Mouse (Mus musculus) ES-CJ7 (cell line): ENCODE measurements around the gene Card19.

Source experiments
- DNase-seq: peaks from one replicate; pipeline ENCODE4 v3.0.0; 2011; ENCODE audit warnings: low read depth, low spot score

Card19 gene

DNA sequence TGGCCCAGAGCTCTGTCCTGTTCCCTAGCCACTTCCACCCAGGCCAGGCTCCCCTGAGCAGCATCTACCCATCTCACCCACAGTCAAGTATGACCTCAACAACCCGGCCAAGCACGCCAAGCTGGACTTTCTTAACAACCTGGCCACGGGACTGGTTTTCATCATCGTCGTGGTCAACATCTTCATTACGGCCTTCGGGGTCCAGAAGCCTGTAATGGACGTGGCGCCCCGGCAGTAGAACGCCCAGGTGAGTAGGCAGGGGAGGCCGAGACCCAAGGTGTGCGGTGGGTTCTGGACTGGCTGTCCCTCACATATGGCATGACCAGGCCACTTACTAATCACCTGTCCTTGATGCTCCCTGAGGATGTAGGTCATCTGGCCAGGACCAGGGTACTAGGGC, 21.0 kb downstream of the Card19 start:
- no peak for DNase-seq

- no peak for DNase-seq
Observed at GRCm38 (mm10) chr13:49193650-49194049, 22.2 kb downstream of the Card19 start.

DNA sequence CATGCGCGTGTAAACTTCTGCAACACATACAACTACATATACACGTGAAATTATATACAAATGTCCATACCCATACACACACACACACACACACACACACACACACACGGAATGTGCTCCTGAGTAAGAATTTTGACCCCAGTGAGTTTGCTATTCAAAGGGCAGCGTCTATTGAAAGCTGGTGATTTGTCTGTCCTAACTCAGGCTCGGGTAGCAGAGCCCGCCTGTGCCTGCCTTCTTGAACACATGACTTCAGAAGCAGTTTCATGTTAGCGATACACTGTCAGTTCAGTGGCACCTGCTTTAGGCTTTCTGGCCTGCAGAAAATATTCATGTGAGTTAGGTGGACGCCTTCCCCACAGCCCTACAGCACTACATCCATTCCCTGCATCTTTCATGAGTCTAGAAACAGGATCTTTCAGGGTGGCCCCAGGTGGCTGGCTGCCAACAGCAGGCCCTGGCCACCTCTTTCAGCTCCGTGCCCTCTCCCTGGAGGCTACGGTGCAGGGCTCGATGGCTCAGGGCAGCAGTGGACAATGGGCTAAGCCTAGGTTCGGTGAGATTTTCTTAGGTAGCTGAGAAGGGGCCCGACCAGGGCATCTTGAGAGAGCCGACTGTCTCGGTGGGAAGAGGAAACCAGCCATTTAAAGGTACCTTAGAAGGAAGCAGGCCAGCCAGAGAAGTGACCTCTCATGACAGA, 23.5 kb downstream of the Card19 start:
- DNase-seq: no peak

- no peak for DNase-seq
Observed at GRCm38 (mm10) chr13:49191673-49192035, 24.2 kb downstream of the Card19 start.

GRCm38 (mm10) chr13:49190876-49191672, 24.8 kb downstream of the Card19 start:
- DNase-seq: no peak

DNA sequence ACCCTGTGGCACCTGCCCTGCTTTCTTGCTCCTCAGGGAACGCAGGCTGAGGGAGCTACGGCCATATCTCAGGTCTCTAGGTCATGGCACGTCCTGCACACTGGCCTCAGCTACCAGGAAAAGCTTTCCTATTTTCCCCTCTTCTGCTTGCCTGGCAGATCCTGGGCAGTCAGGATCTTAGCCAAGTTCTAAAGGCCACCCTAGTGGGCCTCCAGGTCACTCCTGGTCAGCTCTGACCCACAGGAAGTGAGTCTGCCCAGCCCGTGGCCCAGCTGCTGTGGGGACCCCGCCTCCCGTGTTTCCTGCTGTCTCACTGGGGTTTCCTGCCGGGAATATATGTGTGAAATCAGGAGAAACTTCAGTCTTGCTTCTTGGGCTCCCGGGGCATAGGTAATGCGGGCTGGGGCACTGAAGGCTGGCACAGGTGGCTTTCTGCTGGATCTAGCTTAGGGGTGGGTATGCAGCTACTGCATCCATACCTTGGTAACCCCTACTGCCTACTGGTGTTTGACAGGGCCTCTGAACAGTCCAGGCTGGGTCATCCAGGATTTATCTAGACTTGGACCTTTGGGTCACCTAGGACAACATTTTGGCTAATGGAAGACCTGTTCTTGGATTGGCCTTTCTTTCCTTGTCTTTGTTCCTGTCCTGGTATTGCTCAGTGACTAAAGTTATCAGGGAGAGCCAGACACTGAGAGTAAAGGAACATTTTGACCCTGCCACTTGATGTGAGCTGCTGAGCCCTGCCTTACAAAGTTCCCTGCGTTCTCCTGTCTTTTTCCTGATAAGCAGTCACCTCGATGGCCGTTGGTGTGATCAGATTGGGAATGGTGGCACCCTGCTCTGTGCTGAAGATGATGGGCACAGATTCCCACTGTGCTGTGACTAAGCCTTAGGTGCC, 25.6 kb downstream of the Card19 start:
- no peak for DNase-seq

DNA sequence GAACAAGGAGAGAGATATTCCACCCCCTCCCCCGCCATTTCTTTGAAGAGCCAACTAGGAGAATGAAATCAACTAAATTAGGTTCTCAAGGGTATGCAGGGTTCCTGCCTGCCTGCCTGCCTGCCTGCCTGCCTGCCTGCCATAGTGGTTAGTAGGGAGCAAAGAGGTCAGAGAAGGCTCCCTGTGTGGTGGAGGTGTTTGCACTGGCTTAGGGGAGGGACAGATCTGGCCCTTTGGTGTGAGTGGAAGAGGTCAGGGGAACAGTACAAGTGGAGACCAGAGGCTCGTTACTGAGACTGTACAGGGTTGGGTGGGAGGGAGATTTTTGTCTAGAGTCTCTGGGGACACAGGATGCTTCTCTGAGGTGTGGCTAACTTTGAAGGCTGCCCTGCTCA, 26.9 kb downstream of the Card19 start:
- no peak for DNase-seq

- peak; percentile 25 for DNase-seq
Observed at GRCm38 (mm10) chr13:49188219-49188965, 27.4 kb downstream of the Card19 start.

GRCm38 (mm10) chr13:49187288-49188218, 28.3 kb downstream of the Card19 start, which contains the start of gene Ninj1:
Ninj1 (plus strand) TSS chr13:49187485.
- DNase-seq: peak; percentile 63

DNA sequence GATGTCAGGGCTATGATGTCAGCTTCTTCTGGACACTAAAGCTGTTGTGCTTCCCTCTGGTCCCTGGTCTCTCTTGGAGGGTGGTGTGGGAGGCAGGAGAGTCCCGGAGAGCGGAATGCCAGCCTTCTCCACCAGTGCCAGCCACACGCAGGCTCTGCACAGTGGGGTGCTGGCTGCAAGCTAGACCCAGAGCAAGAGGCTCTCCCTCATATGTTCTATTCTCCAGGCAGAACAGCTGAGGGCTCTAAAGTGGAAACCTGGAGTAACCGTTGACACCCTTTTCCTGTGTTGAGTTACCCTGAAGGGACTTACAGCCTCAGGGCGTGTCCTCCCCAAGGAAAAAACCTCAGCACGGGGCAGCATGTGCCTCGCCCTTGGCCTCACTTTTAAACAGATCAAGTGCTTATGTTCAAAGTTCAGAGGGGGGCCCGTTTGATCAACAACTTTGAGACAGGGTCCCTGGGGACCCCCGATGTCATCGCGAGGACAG, 29.0 kb downstream of the Card19 start:
- DNase-seq: no peak

- no peak for DNase-seq
Observed at GRCm38 (mm10) chr13:49183646-49184045, 32.2 kb downstream of the Card19 start.

DNA sequence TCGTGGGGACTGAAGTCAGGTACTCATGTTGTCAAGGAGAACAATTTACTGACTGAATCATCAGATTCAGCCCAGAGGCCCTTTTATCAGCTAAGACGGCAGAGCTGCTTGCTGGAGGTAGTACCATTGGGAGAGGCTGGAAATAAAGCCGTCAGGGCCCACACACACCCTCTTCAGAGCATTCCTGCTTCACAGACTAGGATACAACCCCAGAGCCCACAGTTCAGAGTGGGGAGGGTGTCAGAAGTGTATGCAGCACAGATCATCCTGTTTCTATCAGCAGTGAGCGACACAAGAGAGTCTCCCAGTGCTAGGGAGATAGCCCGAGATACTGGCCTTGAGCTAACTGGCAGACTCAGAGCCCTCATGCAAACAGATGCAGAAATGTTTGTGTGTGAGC, 32.7 kb downstream of the Card19 start:
- no peak for DNase-seq

DNA sequence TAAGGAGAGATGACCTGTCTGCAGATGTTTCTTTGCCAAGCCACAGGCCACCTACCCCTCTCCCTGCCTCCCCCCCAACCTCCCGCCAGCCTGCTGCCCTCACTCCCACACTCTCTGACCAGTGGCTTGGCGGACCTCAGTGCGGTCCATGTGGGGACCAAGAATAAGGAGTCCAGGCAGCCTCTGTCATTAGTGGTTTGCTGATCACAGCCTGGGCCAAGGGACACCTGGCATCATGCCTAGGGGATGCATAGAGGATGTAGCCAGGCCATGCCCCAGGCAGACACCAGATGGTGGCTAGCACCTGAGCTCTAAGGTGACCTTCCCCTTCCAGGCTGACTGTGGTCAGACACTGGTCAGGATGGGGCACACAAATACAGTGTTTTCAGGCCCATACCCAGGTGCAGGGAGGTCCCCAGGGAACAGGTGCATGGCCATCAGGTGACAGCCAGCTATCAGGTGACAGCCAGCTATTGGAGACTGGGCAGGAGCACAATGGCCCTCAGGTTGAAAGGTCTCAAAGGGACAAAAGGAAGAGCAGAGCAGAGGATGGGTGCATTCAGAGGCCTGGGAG, 34.3 kb downstream of the Card19 start:
- no peak for DNase-seq

DNA sequence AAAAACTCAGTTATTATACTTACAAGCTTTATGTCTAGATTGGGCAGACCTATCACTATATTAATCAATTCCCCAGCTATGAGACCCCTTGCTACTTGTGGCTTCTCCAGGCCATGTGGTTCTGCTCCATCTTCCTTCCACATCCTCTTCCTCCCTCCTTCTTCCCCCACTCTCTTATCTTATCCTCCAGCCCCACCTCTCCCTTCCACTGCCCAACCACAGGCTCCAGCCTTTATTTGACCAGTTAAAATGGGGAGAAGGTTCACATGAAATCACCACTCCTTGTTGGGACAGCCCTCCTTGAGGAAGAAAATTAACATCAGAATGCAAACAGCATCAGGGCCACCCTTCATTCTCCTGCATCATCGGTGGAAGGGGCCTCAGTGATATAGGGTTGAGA, 35.1 kb downstream of the Card19 start:
- DNase-seq: no peak

- DNase-seq: no peak
Observed at GRCm38 (mm10) chr13:49180274-49180673, 35.6 kb downstream of the Card19 start.

DNA sequence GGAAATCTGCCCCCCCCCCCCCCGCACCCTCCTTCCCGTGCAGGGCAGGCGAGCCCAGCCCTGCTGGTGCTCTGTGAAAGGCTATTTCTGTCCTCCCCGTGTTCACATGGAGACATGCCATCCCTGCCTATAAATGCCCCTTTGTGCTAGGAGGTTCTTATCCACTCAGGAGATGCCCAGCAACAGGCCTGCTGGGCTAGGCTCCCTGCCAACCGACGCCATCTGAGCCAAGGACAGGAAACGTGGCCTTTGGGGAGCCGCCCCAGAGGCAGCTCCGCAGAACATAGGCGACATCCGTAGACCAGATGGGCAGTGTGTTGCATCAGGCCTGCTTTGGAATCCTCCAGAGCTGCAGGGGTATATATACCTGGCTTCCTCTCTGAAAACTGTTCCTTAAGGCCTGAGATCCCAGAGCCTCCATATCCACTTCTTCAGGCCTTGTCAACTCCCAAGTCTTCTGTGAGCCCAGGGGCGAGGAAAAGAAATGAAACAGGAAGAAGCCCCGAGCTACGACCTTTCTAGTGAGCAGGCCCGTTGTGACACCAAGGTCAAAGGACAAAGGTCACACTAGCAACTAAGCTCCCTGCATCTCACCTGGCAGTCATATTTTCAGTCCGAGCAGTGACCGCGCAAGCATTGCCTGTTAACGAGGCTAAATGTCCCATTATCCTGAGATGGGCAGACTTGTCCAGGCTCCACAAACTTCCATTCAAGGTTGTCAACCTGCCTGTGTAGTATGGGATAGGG, 36.8 kb downstream of the Card19 start:
- no peak for DNase-seq

DNA sequence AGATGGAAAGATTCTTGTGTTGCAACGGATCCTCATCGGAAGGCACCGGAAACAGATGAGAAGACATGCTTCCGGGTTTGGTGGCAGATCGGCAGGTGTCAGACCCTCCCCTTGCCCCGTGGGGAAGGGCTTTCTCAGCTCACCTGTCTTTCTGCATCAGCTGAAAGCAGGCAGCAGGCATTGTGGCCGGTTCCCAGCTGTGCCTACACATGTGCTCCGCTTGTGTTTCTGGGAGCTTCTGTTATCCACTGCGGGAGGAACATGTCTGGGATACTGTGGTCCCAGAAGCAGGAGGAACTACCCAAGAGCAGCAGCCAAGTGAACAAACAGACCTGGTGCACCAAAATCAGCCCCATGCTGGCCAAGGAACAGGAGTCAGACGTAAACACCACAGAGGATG, 40.3 kb downstream of the Card19 start:
- DNase-seq: no peak

DNA sequence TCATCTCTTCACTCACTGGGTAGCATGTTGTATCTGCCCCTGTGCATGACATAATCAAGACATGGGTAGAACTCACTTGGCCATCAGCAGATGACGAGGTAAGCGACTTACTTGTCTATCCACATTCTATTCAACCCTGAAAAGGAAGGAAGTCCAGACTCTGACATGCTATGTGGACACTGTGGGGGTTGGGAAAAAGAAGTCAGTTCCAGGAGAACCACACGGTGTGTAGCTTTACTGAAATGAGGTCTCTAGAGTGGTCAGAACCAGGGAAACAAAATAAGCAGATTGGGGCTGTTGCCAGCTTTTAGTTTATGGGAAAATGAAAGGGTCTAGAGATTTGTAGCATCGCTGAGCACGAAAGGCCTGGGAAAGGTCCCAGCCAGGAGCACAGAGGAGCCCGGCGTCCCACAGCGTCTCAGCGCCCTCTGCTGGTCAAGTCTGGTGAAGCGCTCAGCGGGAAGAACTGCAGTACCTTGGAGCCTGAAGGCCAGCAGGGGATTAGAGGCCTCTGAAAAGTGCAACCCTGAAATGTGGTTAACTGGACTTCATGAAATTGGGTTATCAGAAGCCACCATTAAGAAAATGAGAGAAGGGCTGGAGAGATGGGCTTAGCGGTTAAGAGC, 42.8 kb downstream of the Card19 start:
- DNase-seq: peak; percentile 86

DNA sequence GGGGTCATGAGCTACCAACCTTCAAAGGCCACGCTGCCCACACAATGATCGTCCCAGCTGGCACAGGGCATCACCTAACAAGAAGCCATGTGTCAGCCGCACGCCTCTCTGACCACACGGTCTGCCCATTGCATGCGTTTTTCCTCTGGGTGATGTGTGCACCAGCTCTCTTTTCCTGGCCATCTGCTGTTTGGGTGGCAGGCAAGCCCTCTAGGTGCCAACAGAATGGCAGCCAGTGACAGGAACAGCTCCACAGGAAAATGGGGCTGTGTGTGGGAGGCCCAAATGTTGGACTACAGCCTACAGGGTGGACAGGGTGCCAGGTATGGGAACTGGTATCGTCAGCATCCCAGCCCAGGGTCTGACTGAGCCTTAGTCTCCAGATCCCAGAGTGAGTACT, 43.5 kb downstream of the Card19 start:
- no peak for DNase-seq
